Mouse (Mus musculus) myocyte (in vitro differentiated cells): ENCODE data around the gene Plekhj1.

ENCODE experiments used
- CEBPB ChIP-seq: IDR thresholded peaks from 2 replicates; pipeline ENCODE4 v1.6.1; 2011; ENCODE audit warnings: mild to moderate bottlenecking, moderate library complexity; ENCODE audit not compliant: poor library complexity, insufficient read depth, severe bottlenecking
- E2F4 ChIP-seq: IDR thresholded peaks from one replicate; pipeline ENCODE4 v1.6.1; 2011; ENCODE audit warnings: mild to moderate bottlenecking, control low read depth, moderate library complexity; ENCODE audit not compliant: insufficient read depth
- MAX ChIP-seq: IDR thresholded peaks from one replicate; pipeline ENCODE4 v1.6.1; 2011; ENCODE audit warnings: low read depth, mild to moderate bottlenecking, control low read depth
- MYOD1 ChIP-seq, 3 experiments: IDR thresholded peaks; one replicate each; pipeline ENCODE4 v1.6.1; 2011; ENCODE audit warnings: control low read depth in 2 of 3, low read depth in 2 of 3, mild to moderate bottlenecking in 2 of 3, moderate library complexity in 1 of 3; ENCODE audit not compliant: insufficient read length in 2 of 3, control insufficient read depth in 1 of 3
- MYOG ChIP-seq, 3 experiments: IDR thresholded peaks; one replicate each; pipeline ENCODE4 v1.6.1; 2011; ENCODE audit warnings: control low read depth in 2 of 3, low read depth in 2 of 3, mild to moderate bottlenecking in 2 of 3; ENCODE audit not compliant: insufficient read length in 2 of 3, control insufficient read depth in 1 of 3, insufficient read depth in 1 of 3
- POLR2A ChIP-seq: IDR thresholded peaks from one replicate; pipeline ENCODE4 v1.6.1; 2011; ENCODE audit warnings: low read depth, mild to moderate bottlenecking, control low read depth, moderate library complexity; ENCODE audit not compliant: insufficient read length
- POLR2AphosphoS2 ChIP-seq: IDR thresholded peaks from one replicate; pipeline ENCODE4 v1.6.1; 2011; ENCODE audit warnings: low read depth, control low read depth; ENCODE audit not compliant: insufficient read length
- REST ChIP-seq: IDR thresholded peaks from one replicate; pipeline ENCODE4 v1.6.1; 2011; ENCODE audit warnings: mild to moderate bottlenecking, control low read depth, moderate library complexity; ENCODE audit not compliant: insufficient read depth, insufficient read length
- SRF ChIP-seq: IDR thresholded peaks from one replicate; pipeline ENCODE4 v1.6.1; 2011; ENCODE audit warnings: low read depth; ENCODE audit not compliant: control insufficient read depth, insufficient read length
- TCF12 ChIP-seq: IDR thresholded peaks from one replicate; pipeline ENCODE4 v1.6.1; 2011; ENCODE audit warnings: mild to moderate bottlenecking, control low read depth; ENCODE audit not compliant: poor library complexity, insufficient read depth, severe bottlenecking
- TCF3 ChIP-seq: IDR thresholded peaks from one replicate; pipeline ENCODE4 v1.6.1; 2011; ENCODE audit warnings: low read depth, control low read depth; ENCODE audit not compliant: insufficient read length
- USF1 ChIP-seq: IDR thresholded peaks from one replicate; pipeline ENCODE4 v1.6.1; 2011; ENCODE audit warnings: low read depth, mild to moderate bottlenecking, control low read depth, moderate library complexity

GRCm38 (mm10) chr10:80818599-80819281, 20.3 kb upstream of the Plekhj1 start:
- TF ChIP-seq POLR2AphosphoS2 (no peak), CEBPB (no peak), MYOD1 (IDR thresholded peaks at IDR 0.05; ENCODE audit: control insufficient read depth in 1 of 3, insufficient read length in 2 of 3, low read depth in 2 of 3) (no peak), POLR2A (no peak), TCF3 (no peak), USF1 (no peak), TCF12 (no peak), MYOG (IDR thresholded peaks at IDR 0.05; ENCODE audit: control insufficient read depth in 1 of 3, insufficient read depth in 1 of 3, insufficient read length in 2 of 3, low read depth in 2 of 3) (no peak), E2F4 (no peak), MAX (no peak), SRF (no peak), REST (no peak)
